Mouse (Mus musculus) E14TG2a.4 (cell line): ENCODE measurements around the gene Wbp4.

Experiments used
- CTCF ChIP-seq: conservative IDR thresholded peaks from 2 replicates; pipeline ENCODE4 v1.5.1; 2014; ENCODE audit warnings: low read length
- NANOG ChIP-seq: IDR thresholded peaks from 2 replicates; pipeline ENCODE4 v1.6.1; 2014; ENCODE audit warnings: borderline replicate concordance, low read length, mixed read lengths
- POU5F1 ChIP-seq: IDR thresholded peaks from 2 replicates; pipeline ENCODE4 v1.6.1; 2014; ENCODE audit warnings: low read length, borderline replicate concordance

DNA sequence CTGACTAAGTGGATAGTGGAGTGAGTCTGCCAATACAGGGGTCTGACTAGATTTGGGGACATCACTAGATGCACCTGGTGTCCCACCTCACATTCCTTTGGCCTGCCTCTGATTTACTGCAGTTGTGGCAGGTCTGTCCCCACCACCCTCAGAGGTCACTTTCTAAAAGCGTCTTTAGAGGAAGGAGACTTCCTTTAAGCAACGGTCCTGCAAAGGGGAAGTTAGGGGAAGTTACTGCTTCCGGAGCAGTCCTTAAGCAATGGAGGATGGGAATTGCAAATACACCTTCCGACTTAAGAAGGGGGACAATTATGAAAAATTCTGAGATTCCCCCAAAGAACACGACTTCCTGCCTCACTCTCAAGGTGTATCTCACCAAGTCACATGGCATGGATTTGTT is 39.9 kb downstream of the Wbp4 start:
- no peak for TF ChIP-seq CTCF
- TF ChIP-seq POU5F1: no peak
- TF ChIP-seq NANOG: no peak
